Mouse (Mus musculus) lung, embryonic 15.5 days (tissue): ENCODE measurements around the gene Krt39. TPM values are rescaled to one million over a fixed set of nuclear protein-coding genes. Genes with fewer than 3 reads are reported as not detected.

Experiments
- ATAC-seq: fragments of 200-750 bp; cut with Nextera tagmentation; 2 replicates; pipeline ENCODE4 v1.8.0; 2017; ENCODE audit warnings: moderate number of reproducible peaks, borderline replicate concordance; ENCODE audit not compliant: low FRiP score, low TSS enrichment; ENCODE audit errors: extremely low read depth
- H3K27ac ChIP-seq: fragments of 300-500 bp; sonication (generic); 2 replicates; pipeline ENCODE4 v1.5.1; 2015; ENCODE audit warnings: moderate library complexity, mild to moderate bottlenecking, inconsistent platforms
- H3K27me3 ChIP-seq: fragments of 300-500 bp; sonication (generic); 2 replicates; pipeline ENCODE4 v1.6.1; 2015; ENCODE audit warnings: inconsistent platforms
- H3K36me3 ChIP-seq: fragments of 300-500 bp; sonication (generic); 2 replicates; pipeline ENCODE4 v1.6.1; 2015; ENCODE audit warnings: inconsistent platforms
- H3K4me1 ChIP-seq: fragments of 300-500 bp; sonication (generic); 2 replicates; pipeline ENCODE4 v1.6.1; 2015; ENCODE audit warnings: inconsistent platforms
- H3K4me2 ChIP-seq: fragments of 300-500 bp; sonication (generic); 2 replicates; pipeline ENCODE4 v1.6.1; 2015; ENCODE audit warnings: inconsistent platforms, mild to moderate bottlenecking, moderate library complexity
- H3K4me3 ChIP-seq: fragments of 300-500 bp; sonication (generic); 2 replicates; pipeline ENCODE4 v1.5.1; 2015; ENCODE audit warnings: mild to moderate bottlenecking, inconsistent platforms
- H3K9ac ChIP-seq: fragments of 300-500 bp; sonication (generic); 2 replicates; pipeline ENCODE4 v1.6.1; 2015; ENCODE audit warnings: inconsistent platforms
- H3K9me3 ChIP-seq: fragments of 300-500 bp; sonication (generic); 2 replicates; pipeline ENCODE4 v1.6.1; 2016; ENCODE audit warnings: inconsistent platforms
- WGBS: fragments of 180-500 bp; shearing (Covaris S2); methylation state at CpG from one replicate; pipeline ENCODE4 v1.1.7; 2015; 5-methylcytosine and 5-hydroxymethylcytosine counted together
- polyA plus RNA-seq: library from polyadenylated mRNA; unstranded; fragments of >200 nt; fragmentation: Nextera tagmentation; extraction: Ambion mirVana; gene quantifications from 2 replicates; pipeline ENCODE4 v1.2.1, GENCODE M21; 2015

Gene Krt39
- polyA plus RNA-seq: not detected in 2 replicates

- no peaks in the 10 kb centered on the region for H3K36me3 ChIP-seq
- ATAC-seq: no peak
These were observed at the start of gene Krt39 for GRCm38 (mm10) chr11:99521288-99521860. Krt39 (minus strand) TSS chr11:99521338.

DNA sequence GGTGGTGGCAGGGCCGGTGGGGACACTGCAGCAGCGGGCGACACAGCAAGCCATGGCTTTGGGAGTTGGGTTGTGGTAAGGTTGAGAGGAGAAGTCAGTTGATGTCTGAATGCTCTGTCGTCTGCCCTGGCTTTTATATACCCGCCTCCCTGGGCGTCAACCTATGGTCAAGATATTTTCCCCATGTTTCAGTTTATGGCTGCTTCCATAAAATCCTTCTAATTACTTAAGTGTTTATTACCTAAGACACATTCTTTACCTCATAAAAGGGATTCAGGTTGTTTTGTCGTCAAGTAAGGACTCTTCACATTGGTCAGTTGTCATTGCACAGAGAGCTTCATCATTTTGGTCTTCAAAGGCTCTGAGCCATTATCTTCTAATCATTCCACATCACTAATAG lies 45.4 kb upstream of the Krt39 start, which contains the start of gene Krtap3-1:
Gene Krtap3-1 (minus strand): TSS at position 101 of the 400 bp plus-strand sequence.
- Histone ChIP-seq H3K27ac (no peak within 1 kb of the TSS), H3K9me3 (no peaks in the 10 kb centered on the region), H3K4me2 (no peak within 1 kb of the TSS), H3K9ac (no peak within 1 kb of the TSS), H3K27me3 (no peaks in the 10 kb centered on the region), H3K4me3 (no peak within 1 kb of the TSS), H3K4me1 (no peaks in the 10 kb centered on the region), H3K36me3 (no peaks in the 10 kb centered on the region)
- no peak for ATAC-seq
- WGBS: 88% methylated on average over 7 of the region's 7 CpGs

More at GRCm38 (mm10) chr11:99521288-99521860, at the start of gene Krt39:
- Histone ChIP-seq H3K9ac (no peak within 1 kb of the TSS), H3K4me1 (no peaks in the 10 kb centered on the region), H3K4me2 (no peak within 1 kb of the TSS), H3K27ac (no peak within 1 kb of the TSS), H3K4me3 (no peak within 1 kb of the TSS), H3K27me3 (no peaks in the 10 kb centered on the region), H3K9me3 (no peaks in the 10 kb centered on the region)
- WGBS: 56% methylated on average over 13 of the region's 13 CpGs

GRCm38 (mm10) chr11:99562580-99562979 lies 41.4 kb upstream of the Krt39 start:
- no peaks in the 10 kb centered on the region for H3K36me3 ChIP-seq
- no peak overlapping the region for H3K4me3 ChIP-seq
- H3K9ac ChIP-seq: no peak overlapping the region
- no peaks in the 10 kb centered on the region for H3K4me1 ChIP-seq
- H3K27ac ChIP-seq: no peak overlapping the region
- no peak for ATAC-seq
- no peaks in the 10 kb centered on the region for H3K9me3 ChIP-seq
- WGBS: 83% methylated on average over 6 of the region's 6 CpGs
- H3K4me2 ChIP-seq: no peak overlapping the region
- no peaks in the 10 kb centered on the region for H3K27me3 ChIP-seq

- ATAC-seq: no peak
- no peaks in the 10 kb centered on the region for H3K27me3 ChIP-seq
These were observed 38.2 kb upstream of the Krt39 start, which contains the start of gene Gm11939 for GRCm38 (mm10) chr11:99559366-99559765. Gm11939 (minus strand) TSS chr11:99559466.

GRCm38 (mm10) chr11:99557976-99558745 lies 37.0 kb upstream of the Krt39 start:
- H3K36me3 ChIP-seq: no peaks in the 10 kb centered on the region
- no peak overlapping the region for H3K9ac ChIP-seq
- no peaks in the 10 kb centered on the region for H3K27me3 ChIP-seq
- H3K4me3 ChIP-seq: no peak overlapping the region
- 49% methylated on average over 3 of the region's 3 CpGs for WGBS
- no peaks in the 10 kb centered on the region for H3K9me3 ChIP-seq
- H3K4me1 ChIP-seq: no peaks in the 10 kb centered on the region
- ATAC-seq: no peak
- no peak overlapping the region for H3K4me2 ChIP-seq
- H3K27ac ChIP-seq: no peak overlapping the region

More at GRCm38 (mm10) chr11:99559366-99559765, 38.2 kb upstream of the Krt39 start, which contains the start of gene Gm11939:
- H3K4me3 ChIP-seq: no peak within 1 kb of the TSS
- H3K9me3 ChIP-seq: no peaks in the 10 kb centered on the region
- no peaks in the 10 kb centered on the region for H3K36me3 ChIP-seq
- H3K4me2 ChIP-seq: no peak within 1 kb of the TSS
- WGBS: 79% methylated on average over 9 of the region's 9 CpGs
- no peak within 1 kb of the TSS for H3K9ac ChIP-seq
- no peak within 1 kb of the TSS for H3K27ac ChIP-seq
- no peaks in the 10 kb centered on the region for H3K4me1 ChIP-seq

DNA sequence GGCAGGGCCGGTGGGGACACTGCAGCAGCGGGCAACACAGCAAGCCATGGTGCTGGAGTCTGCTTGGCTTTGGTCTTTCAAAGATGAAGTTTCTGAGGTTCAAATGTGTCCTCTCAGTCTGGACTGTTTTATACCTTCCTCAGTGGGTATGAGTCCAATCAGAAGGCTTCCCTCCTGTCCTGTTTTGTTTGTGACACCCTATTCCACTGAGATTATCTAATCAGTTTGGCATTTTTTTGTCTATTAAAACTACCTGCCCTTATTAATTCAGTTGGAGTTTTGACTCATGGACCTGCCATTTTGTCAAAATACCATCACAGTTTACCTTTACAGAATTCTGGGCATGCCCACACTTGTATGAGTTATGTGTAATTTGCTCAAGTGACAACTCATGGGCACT lies 35.6 kb upstream of the Krt39 start, which contains the start of gene Krtap3-2:
Gene Krtap3-2 (minus strand): TSS at position 101 of the 400 bp plus-strand sequence.
- Histone ChIP-seq H3K9ac (no peak within 1 kb of the TSS), H3K9me3 (no peaks in the 10 kb centered on the region), H3K27me3 (no peaks in the 10 kb centered on the region), H3K4me1 (no peaks in the 10 kb centered on the region), H3K4me3 (no peak within 1 kb of the TSS), H3K4me2 (no peak within 1 kb of the TSS), H3K36me3 (no peaks in the 10 kb centered on the region), H3K27ac (no peak within 1 kb of the TSS)
- ATAC-seq: no peak
- 73% methylated on average over 2 of the region's 2 CpGs for WGBS

DNA sequence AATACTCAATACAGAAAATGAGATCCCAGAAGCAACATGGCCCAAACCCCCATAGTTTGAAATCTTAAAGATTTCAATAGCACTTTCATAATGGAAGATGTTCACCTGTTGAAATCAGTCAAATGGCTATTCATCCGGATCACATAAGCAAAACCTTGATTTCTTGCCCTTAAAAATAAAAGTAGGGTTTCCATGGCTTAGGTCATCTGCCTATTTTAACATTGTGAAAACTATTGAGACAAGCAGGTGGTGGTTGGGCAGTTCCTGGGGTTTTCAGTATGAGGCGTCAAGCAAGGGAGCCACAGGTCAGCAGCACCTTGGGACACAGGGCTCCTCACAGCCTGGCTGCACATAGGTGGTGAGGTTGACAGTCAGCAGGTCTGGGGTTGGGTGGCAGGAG lies 35.1 kb upstream of the Krt39 start:
- H3K9ac ChIP-seq: no peak overlapping the region
- no peak overlapping the region for H3K4me3 ChIP-seq
- no peak overlapping the region for H3K27ac ChIP-seq
- H3K4me1 ChIP-seq: no peaks in the 10 kb centered on the region
- H3K4me2 ChIP-seq: no peak overlapping the region
- WGBS: 82% methylated on average over 2 of the region's 2 CpGs
- H3K27me3 ChIP-seq: no peaks in the 10 kb centered on the region
- no peak for ATAC-seq
- no peaks in the 10 kb centered on the region for H3K36me3 ChIP-seq
- H3K9me3 ChIP-seq: no peaks in the 10 kb centered on the region

DNA sequence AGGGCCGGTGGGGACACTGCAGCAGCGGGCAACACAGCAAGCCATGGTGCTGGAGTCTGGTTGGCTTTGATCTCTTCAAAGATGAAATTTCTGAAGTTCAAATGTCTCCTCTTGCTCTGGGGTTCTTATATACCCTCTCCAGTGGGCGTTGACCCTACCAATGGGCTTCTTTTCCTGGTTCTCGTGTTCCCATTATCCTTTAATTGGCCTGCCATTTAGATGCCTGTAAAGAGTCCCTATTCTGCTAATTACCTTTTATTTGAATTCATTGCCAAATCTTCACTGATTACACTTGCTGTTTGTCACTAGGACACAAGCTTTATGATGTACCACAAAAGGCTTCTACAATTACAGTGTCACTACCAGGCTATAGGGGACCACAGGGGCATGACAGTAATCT lies 29.6 kb upstream of the Krt39 start, which contains the start of gene Krtap3-3:
Gene Krtap3-3 (minus strand): TSS at position 101 of the 400 bp plus-strand sequence.
- 59% methylated on average over 4 of the region's 4 CpGs for WGBS
- ATAC-seq: no peak
- H3K9me3 ChIP-seq: no peaks in the 10 kb centered on the region

GRCm38 (mm10) chr11:99547892-99548291 lies 26.8 kb upstream of the Krt39 start:
- H3K27me3 ChIP-seq: no peaks in the 10 kb centered on the region
- no peak overlapping the region for H3K4me3 ChIP-seq
- no peaks in the 10 kb centered on the region for H3K9me3 ChIP-seq
- H3K9ac ChIP-seq: no peak overlapping the region
- H3K4me1 ChIP-seq: no peaks in the 10 kb centered on the region
- H3K27ac ChIP-seq: no peak overlapping the region
- H3K36me3 ChIP-seq: no peaks in the 10 kb centered on the region
- no peak overlapping the region for H3K4me2 ChIP-seq
- no peak for ATAC-seq

More for the DNA sequence above, 29.6 kb upstream of the Krt39 start, which contains the start of gene Krtap3-3:
- no peak within 1 kb of the TSS for H3K4me3 ChIP-seq
- no peak within 1 kb of the TSS for H3K27ac ChIP-seq
- no peak within 1 kb of the TSS for H3K4me2 ChIP-seq
- H3K9ac ChIP-seq: no peak within 1 kb of the TSS
- H3K4me1 ChIP-seq: no peaks in the 10 kb centered on the region
- no peaks in the 10 kb centered on the region for H3K36me3 ChIP-seq
- H3K27me3 ChIP-seq: no peaks in the 10 kb centered on the region

GRCm38 (mm10) chr11:99539721-99540120 lies 18.6 kb upstream of the Krt39 start:
- H3K9ac ChIP-seq: no peak overlapping the region
- H3K27ac ChIP-seq: peak overlapping the region; percentile 68; the same call in 1 of the 2 replicates
- no peak overlapping the region for H3K4me3 ChIP-seq
- peak overlapping the region; percentile 8; the same call in 1 of the 2 replicates for H3K4me2 ChIP-seq
- H3K27me3 ChIP-seq: no peaks in the 10 kb centered on the region
- 0 out of 2 replicates have a peak, but pooled peaks cover 6% of the 10 kb centered on the region for H3K4me1 ChIP-seq
- ATAC-seq: no peak
- WGBS: 35% methylated on average over 9 of the region's 9 CpGs
- no peaks in the 10 kb centered on the region for H3K9me3 ChIP-seq
- no peaks in the 10 kb centered on the region for H3K36me3 ChIP-seq

DNA sequence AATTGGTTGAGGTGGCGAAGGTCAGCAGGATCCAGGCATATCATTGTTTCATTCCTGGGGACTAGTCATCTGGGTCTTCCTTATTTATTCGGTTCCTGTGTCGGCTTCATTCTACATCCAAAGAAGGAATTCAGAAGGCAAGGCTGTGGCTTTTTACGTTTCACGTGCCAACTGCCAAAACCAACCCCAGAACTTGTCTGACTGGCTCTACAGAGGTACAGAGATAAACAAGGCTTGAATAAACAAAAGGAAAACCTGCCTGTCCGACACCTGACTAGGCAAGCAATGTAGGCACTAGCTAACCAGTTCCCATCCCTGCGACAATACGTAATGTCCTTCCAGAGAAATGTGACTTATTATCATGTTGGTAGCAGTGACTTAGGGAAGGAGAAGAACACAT lies 7.0 kb downstream of the Krt39 start:
- no peaks in the 10 kb centered on the region for H3K27me3 ChIP-seq
- no peaks in the 10 kb centered on the region for H3K9me3 ChIP-seq
- H3K9ac ChIP-seq: no peak overlapping the region
- H3K4me2 ChIP-seq: no peak overlapping the region
- H3K36me3 ChIP-seq: no peaks in the 10 kb centered on the region
- 0 out of 2 replicates have a peak overlapping the region, but pooled peaks have one; percentile 48 for H3K27ac ChIP-seq
- WGBS: 54% methylated on average over 8 of the region's 8 CpGs
- H3K4me3 ChIP-seq: no peak overlapping the region
- H3K4me1 ChIP-seq: 0 out of 2 replicates have a peak, but pooled peaks cover 4% of the 10 kb centered on the region
- no peak for ATAC-seq
